Mouse (Mus musculus) thymus, postnatal 0 days (tissue): ENCODE results near the gene Dhx33. TPM values are rescaled to one million over a fixed set of nuclear protein-coding genes. Genes with fewer than 3 reads are reported as not detected.

Source experiments
- polyA plus RNA-seq: library from polyadenylated mRNA; unstranded; fragments of >200 nt; fragmentation: Nextera tagmentation; extraction: Ambion mirVana; gene quantifications from 2 replicates; pipeline ENCODE4 v1.2.1, GENCODE M21; 2015

The Dhx33 gene
- polyA plus RNA-seq, 1 experiment from 2014 or later: 7.5 TPM

Other genes starting within 250 kb of the Dhx33 start
- 7.2 and 7.6 TPM in 2 replicates for gene Zfp3, start 240.2 kb downstream of the Dhx33 start, polyA plus RNA-seq
- gene Scimp, start 191.9 kb downstream of the Dhx33 start, polyA plus RNA-seq: 2.1 and 3.1 TPM in 2 replicates
- gene Rabep1, start 159.7 kb downstream of the Dhx33 start, polyA plus RNA-seq: 35.6 and 38.1 TPM in 2 replicates
- 110 and 111 TPM in 2 replicates for gene Nup88, start 34.5 kb downstream of the Dhx33 start, polyA plus RNA-seq
- 85.4 and 92.6 TPM in 2 replicates for gene Rpain, start 34.2 kb downstream of the Dhx33 start, polyA plus RNA-seq
- 278 and 301 TPM in 2 replicates for gene C1qbp, start 21.4 kb downstream of the Dhx33 start, polyA plus RNA-seq
- gene Mis12, start 15.2 kb upstream of the Dhx33 start, polyA plus RNA-seq: 30.5 and 32.2 TPM in 2 replicates
- gene Derl2, start 15.4 kb upstream of the Dhx33 start, polyA plus RNA-seq: 59.7 and 63.8 TPM in 2 replicates
- gene 6330403K07Rik, start 29.1 kb upstream of the Dhx33 start, polyA plus RNA-seq: 1.7 and 2.1 TPM in 2 replicates
- 0.39 and 0.45 TPM in 2 replicates for gene Nlrp1a, start 140.3 kb upstream of the Dhx33 start, polyA plus RNA-seq
- 0.09 and 0.17 TPM in 2 replicates for gene Nlrp1b, start 226.3 kb upstream of the Dhx33 start, polyA plus RNA-seq